Mouse (Mus musculus): ENCODE results near the gene Grin2c.

DNA sequence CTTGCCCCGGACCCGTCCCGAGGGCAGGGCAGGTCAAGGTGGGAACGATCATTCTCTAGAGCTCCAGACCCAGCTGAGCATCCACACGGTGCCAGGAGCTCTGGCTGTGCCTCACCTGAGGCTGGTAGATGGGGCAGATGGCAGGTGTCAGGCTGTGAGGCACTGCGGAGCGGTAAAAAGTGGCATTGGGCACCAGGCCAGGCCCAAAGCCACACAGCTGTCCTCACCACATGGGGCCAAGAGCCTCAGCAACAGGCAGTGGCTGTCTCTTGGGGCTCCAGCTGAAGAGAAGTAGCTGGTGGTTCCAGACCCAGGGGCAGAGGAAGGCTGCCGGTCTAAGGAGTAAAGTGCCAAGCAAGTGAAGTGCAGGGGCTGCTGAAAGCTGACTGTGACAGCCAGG is 20.7 kb downstream of the Grin2c start:
- TF ChIP-seq TAL1 (IDR thresholded peaks at IDR 0.05; ENCODE audit: low read length), result no peak
- no peak for TF ChIP-seq GATA1 (IDR thresholded peaks at IDR 0.05; ENCODE audit: low read length)

Measured in erythroblast, embryonic 14.5 days (primary cell).